Mouse (Mus musculus): ENCODE measurements at regions not wholly inside any gene's neighbourhood (a gene's known extent, or its start where the extent isn't known, plus 50 kb on each side); places are given as distances from the start of the nearest gene placed in this dataset.
A peak's percentile ranks its signal among the peaks of the same experiment; 100 is the strongest.

DNA sequence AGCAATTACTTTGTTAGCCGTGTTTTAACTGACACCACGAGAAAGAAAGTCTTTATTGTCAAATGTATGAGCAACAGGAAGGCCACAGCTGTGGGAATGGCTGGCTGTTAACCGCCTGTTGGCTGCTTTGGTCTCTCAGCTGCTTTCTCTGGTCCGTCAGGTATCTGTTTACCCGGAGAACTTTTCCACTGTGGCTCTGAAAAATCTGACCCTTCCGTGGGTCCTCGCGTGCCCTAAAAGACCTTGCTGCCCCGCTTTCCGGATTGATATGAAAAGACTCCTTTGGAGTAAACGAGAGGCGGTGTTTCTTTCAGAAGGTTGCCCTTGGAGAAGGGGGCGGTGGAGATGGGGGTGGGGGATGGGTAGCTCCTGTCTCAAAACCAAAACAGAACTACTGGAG is 75.9 kb downstream of the Sox14 start:
- DNase-seq = no peak

DNA sequence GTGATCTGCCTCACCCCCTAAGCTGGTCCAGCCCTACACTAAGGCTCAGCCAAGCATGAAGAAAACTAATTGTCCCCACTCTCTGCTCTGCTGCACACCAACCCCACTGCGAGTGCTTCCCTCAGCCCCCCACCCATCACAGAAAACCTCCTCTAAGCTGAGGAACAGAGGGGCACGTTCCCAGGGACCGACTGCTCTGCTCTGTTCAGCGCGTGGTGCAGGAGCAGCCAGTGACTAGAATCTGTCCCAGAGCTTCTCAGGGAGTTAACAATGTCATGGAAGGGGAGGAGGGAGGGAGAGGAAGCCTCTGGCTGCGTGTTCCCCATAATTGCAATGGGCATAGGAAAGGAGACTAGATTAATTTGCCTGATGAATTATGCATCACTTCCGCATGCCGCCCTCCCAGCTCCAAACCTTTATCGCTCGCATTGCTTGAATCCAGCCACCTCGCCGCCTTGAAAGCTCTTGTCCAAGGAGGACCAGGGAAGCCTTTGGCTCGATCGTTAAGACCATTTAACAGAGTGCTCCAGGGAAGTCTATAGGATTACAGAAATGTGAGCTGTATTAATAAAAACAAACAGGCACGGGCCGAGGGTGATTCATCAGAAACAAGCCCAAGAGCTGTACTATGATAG is 76.5 kb downstream of the Sox14 start:
- no peak for DNase-seq

DNA sequence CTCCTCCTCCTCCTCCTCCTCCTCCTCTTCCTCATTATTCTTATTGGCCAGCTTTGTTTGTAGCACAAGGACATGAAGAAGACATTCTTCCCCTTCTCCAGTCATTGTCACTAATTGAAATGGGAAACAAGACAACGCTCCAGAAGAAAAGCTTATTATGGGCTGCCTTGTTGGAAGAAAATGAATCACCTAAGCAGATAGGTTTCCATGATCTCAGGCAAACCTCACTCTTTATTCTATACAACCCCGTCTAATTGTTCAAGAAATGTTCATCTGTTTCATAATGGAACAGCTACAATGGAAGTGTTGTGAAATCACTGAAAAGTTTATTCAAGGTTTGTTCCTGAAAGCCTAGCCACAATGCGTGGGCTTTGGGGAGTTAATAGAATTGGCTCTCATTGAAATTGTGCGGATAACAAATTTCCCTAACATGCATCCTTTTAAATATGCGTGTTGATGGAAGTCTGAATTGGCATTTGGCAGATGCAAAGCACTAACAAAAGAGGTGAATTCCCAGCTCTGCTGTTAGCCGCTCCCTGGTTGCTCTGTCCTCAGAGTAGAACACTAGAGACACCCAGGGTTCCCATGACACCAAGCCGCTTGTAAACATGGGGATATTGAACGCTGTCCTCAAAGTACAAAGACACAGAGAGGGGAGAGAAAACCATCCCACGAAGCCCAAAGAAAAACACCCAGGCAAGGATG is 78.8 kb downstream of the Sox14 start:
- no peak for DNase-seq

DNA sequence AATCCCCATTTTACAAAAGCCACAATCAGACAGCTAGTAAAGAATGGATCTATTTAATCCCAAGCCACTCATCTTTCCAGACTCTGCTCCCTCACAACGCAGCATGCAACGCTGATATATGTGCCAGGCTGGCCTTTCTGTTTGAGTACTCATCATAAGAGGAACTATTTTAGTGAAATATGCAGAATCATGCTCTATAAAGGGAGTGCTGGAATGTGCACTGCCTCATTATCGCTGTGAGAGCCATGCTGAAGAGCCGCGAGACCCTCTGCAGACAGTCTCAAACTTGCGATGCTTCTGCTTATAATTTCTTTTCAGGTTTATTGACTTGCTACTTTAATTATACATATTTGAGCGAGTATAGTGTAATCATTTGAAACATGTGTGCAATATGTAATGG is 75.6 kb upstream of the Cldn18 start:
- no peak for DNase-seq

DNA sequence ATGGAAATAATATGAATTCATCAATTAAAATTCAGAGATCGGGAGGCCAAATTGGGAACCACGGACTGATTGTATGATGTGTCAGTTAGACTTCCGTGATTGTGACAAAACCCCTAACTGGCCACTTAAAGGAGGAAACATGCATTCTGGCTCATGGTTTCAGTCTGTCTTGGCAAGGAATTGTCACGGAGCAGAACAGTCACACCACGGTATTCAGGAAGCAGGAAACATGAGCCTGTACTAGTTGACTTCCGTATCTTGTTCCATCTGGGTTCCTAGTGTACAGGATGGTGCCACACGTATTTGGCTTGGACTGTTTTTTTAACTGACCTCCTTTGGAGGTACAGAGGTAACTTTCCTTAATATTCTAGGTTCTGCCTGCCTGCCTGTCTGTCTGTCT is 69.8 kb upstream of the Cldn18 start:
- DNase-seq = no peak

DNA sequence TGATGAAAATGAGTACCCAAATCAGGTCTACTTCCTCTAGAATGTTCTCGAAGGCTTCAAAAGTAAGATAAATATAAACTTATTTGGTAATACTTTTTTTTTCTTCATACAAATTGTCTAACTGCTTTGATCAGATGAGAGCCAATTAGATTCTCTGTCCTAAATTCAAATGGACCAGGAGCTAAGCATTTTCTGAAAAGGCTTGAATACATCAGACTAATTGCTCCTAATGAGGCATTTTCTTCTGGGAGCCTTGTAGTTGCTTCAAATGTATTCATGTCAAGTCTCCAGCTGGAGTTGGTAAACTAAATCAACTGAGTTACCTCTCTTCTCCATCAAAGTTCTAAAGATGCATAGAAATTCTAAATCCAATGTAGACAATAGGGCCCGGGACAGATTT is 66.1 kb upstream of the Cldn18 start:
- DNase-seq = no peak

DNA sequence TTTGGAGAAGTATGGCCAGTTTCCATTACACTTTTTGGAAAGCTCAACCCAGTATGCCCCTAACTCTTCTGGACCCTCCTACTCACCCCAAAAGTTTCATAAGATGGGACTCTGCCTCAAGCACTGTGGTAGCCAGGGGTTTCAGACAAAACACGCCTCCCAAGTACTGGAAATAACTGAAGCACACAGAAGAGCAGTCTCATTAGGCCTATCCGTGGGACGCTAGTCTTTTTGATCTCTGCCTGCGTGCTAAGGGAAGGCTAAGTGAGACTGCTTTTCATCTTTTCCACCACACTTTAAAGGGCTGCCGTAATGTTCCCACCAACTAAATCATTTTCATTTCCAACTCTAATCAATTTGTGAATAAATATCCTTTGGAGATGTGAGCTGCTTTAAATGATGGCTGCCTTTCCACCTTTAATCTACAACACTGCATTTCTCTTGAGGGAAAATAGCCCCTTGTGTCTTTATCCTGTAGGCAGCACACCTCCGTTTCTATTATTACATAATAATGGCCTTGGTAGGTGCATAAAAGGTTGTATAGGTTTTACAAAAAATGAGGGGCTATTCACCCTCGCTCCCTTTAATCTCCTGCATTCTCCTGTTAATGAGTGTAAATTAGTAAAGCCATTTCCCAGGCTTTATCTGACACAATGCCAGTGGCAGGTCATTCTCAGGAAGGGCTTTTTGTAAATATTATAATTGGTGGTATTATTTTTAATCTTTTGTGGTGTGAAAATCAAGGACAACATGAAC is 65.5 kb upstream of the Cldn18 start:
- no peak for DNase-seq

DNA sequence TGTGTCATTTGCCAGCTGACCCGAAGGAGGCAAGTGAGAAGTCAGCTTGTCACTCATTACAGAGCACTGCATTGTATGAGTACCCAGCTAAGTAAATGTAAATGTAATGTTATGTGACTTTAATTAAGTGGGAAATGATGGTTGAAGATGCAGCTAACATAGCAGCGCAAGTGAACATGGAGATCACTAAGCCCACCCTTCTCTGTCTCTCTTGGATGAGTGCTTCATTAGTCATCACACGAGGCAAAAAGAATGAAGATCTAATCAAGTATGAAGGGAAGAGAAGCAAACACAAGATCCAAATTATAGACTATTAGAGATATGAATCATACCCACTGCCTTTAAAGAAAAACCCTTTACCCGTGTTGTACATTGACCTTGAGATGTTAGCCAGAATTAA is 61.8 kb upstream of the Cldn18 start:
- no peak for DNase-seq

DNA sequence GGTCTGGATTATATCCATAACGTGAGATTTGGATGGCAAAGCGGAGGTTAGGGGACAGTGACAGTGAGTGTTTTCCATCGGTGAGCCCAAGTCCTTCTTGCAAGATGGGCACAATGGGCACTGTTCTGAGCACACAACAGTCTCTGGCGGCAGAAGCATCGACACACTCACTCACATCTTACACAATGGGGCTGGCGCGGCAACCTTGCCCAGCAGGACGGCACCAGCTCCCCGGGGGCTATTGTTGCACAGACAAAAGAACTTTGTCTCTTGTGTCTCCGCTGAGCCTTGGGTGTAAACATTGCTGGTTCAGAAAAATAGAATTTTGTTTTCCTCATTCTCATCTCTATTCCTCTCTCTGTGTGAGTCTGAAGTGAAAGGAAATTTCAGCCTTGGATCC is 53.6 kb upstream of the Cldn18 start:
- DNase-seq = peak; percentile 18
